Mouse (Mus musculus) spleen, adult 12 weeks (tissue): ENCODE measurements around the gene Hist1h3d.
"Not testable (repeated sequence)": the region's sequence is repeated elsewhere in the genome, so short reads cannot be mapped to it uniquely, and the experiment has no call there.

Source experiments
- DNase-seq: peaks from one replicate; pipeline ENCODE4 v3.0.0; 2022; ENCODE audit warnings: low spot score

The Hist1h3d gene

GRCm38 (mm10) chr13:23542225-23542980, 33.2 kb upstream of the Hist1h3d start:
- DNase-seq: not testable (repeated sequence)

- DNase-seq: peak; percentile 77
Measured at GRCm38 (mm10) chr13:23542999-23543607, 32.5 kb upstream of the Hist1h3d start, which contains the start of gene Hist1h2bh. Gene Hist1h2bh, minus strand, starts transcription at chr13:23543392.

- peak; percentile 79 for DNase-seq
Measured at GRCm38 (mm10) chr13:23543965-23544786, 31.4 kb upstream of the Hist1h3d start, which contains the start of gene Hist1h3f. Gene Hist1h3f, plus strand, starts transcription at chr13:23544052.

GRCm38 (mm10) chr13:23544787-23545120, 30.8 kb upstream of the Hist1h3d start:
- DNase-seq: not testable (repeated sequence)

- DNase-seq: no peak
Measured at GRCm38 (mm10) chr13:23546694-23547093, 28.9 kb upstream of the Hist1h3d start.

GRCm38 (mm10) chr13:23550761-23551145, 24.8 kb upstream of the Hist1h3d start:
- DNase-seq: no peak

GRCm38 (mm10) chr13:23551146-23551834, 24.3 kb upstream of the Hist1h3d start, which contains the start of gene Hist1h4f:
Gene Hist1h4f, minus strand, starts transcription at chr13:23551648.
- peak; percentile 91 for DNase-seq

- DNase-seq: no peak
Measured at GRCm38 (mm10) chr13:23551931-23552914, 23.3 kb upstream of the Hist1h3d start.

GRCm38 (mm10) chr13:23552962-23553361, 22.6 kb upstream of the Hist1h3d start, which contains the start of gene Hist1h1d:
Gene Hist1h1d, plus strand, starts transcription at chr13:23553262.
- no peak for DNase-seq

- no peak for DNase-seq
Measured at GRCm38 (mm10) chr13:23554393-23554792, 21.2 kb upstream of the Hist1h3d start.

GRCm38 (mm10) chr13:23554925-23555838, 20.4 kb upstream of the Hist1h3d start:
- DNase-seq: peak; percentile 86

- DNase-seq: peak; percentile 74
Measured at GRCm38 (mm10) chr13:23555839-23556416, 19.6 kb upstream of the Hist1h3d start.

GRCm38 (mm10) chr13:23556906-23557305, 18.7 kb upstream of the Hist1h3d start:
- DNase-seq: no peak

- DNase-seq: not testable (repeated sequence)
Measured at GRCm38 (mm10) chr13:23560699-23561098, 14.9 kb upstream of the Hist1h3d start.

- not testable (repeated sequence) for DNase-seq
Measured at GRCm38 (mm10) chr13:23561531-23561882, 14.1 kb upstream of the Hist1h3d start.

GRCm38 (mm10) chr13:23561883-23562659, 13.5 kb upstream of the Hist1h3d start, which contains the start of gene Hist1h3e:
Gene Hist1h3e, minus strand, starts transcription at chr13:23562369.
- DNase-seq: peak; percentile 93

- no peak for DNase-seq
Measured at GRCm38 (mm10) chr13:23562699-23563462, 12.7 kb upstream of the Hist1h3d start.
